Mouse (Mus musculus): ENCODE results near the gene Ccn2. TPM values are rescaled to one million over a fixed set of nuclear protein-coding genes. Genes with fewer than 3 reads are reported as not detected.

Gene Ccn2
- polyA plus RNA-seq, 1 experiment from 2014 or later = 15.6 TPM

DNA sequence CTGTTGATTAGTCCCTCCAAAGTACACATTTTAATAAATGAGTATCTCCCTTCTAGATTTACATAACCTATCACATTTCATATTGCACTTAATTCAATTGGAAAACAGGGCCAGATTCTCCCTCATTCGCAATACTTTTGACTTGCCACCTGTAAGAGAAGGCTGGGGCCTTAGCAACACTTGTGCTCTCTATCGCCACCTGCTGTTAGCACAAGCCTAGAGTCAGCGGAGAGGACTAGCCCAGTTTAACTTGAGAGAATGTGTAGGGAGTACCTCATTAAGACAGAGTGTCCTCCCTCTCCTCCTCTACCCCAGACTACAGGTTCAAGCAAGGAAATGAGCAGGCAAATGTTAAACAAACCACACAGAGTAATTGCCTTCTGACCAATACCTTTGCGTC lies 4.1 kb upstream of the Ccn2 start:
- no peak overlapping the region for H3K4me3 ChIP-seq (replicated peaks)
- WGBS = 27% methylated on average over 4 of the region's 4 CpGs
- no peak overlapping the region for H3K9ac ChIP-seq
- 0 out of 2 replicates have a peak overlapping the region, but pooled peaks have one; percentile 13 for H3K27ac ChIP-seq
- no peaks in the 10 kb centered on the region for H3K9me3 ChIP-seq
- no peaks in the 10 kb centered on the region for H3K27me3 ChIP-seq (replicated peaks)
- H3K4me1 ChIP-seq = 0 out of 2 replicates have a peak, but pooled peaks cover 10% of the 10 kb centered on the region
- no peak overlapping the region for H3K4me2 ChIP-seq
- H3K36me3 ChIP-seq = no peaks in the 10 kb centered on the region
- ATAC-seq (ENCODE audit: insufficient read depth, low FRiP score, low read depth) = no peak

DNA sequence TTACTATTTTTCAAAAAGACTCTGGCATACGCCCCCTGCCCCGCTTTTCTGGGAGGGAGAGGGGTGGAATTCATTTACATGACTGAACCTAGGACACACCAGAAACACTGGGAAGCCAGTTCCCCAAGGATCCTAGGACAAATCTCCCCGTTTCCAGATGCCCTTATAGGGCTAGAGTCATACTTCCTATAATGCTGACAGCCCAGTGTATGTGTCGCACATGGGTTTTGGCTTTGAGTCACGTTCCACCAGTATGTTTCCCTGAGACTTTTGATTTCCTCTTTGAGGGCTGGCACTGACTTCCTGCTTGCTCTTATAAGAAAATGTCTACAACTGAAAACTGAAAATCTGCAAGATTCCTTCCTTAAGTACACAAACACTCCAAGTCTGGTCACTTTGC lies 3.5 kb upstream of the Ccn2 start:
- Histone ChIP-seq H3K9me3 (no peaks in the 10 kb centered on the region), H3K4me1 (peaks cover 10% of the 10 kb centered on the region; the same call in 1 of the 2 replicates), H3K27ac (peak overlapping the region; percentile 13; the same call in 1 of the 2 replicates), H3K36me3 (no peaks in the 10 kb centered on the region), H3K27me3 (replicated peaks) (no peaks in the 10 kb centered on the region), H3K4me2 (no peak overlapping the region), H3K4me3 (replicated peaks) (no peak overlapping the region), H3K9ac (no peak overlapping the region)
- 70% methylated on average over 5 of the region's 5 CpGs for WGBS
- no peak for ATAC-seq (ENCODE audit: insufficient read depth, low FRiP score, low read depth)

DNA sequence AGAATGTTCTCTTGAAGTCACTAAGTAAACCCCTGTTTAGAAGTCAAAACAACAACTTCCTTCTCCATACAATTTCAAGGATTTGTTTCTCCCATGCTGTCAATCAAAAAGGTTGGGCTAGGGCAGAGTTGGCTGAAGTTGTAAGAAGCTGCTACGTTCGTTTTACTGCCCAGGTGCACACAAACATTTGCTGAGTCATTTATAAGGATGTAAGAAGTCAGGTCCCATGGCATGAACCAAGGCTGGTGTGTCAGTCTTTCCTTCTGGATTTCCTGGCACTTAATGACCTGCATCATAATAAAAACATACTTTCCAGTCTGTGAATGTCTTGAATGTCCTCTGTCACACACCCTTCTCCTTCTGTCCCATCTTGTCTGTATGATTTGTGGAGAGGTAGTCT lies 2.9 kb upstream of the Ccn2 start:
- 54% methylated on average over 2 of the region's 2 CpGs for WGBS
- no peak overlapping the region for H3K9ac ChIP-seq

DNA sequence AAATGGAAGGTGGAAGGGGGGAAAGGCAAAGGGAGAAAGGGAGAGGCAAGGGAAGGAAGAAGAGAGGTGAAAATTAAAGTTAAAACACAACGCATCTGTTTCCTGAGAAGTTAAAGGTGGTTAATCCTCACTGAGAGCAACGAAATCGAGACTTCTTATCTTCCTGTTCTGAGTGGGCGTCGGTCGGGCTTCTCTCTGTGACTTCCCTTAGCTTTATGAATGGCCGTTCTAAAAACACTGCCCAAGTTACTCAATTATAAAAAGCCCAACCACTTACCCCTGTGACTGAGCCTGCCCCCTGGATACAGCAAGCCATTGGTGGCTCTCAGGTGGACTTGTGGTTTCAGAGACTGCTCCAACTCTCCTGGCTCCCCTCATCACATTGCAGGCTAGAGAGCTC lies 2.3 kb upstream of the Ccn2 start:
- Histone ChIP-seq H3K4me1 (peaks cover 13% of the 10 kb centered on the region; the same call in 1 of the 2 replicates), H3K9ac (no peak overlapping the region), H3K36me3 (no peaks in the 10 kb centered on the region), H3K4me3 (replicated peaks) (no peak overlapping the region), H3K27me3 (replicated peaks) (no peaks in the 10 kb centered on the region), H3K4me2 (peak overlapping the region; percentile 17; the same call in 1 of the 2 replicates), H3K27ac (no peak overlapping the region), H3K9me3 (no peaks in the 10 kb centered on the region)
- ATAC-seq (ENCODE audit: insufficient read depth, low FRiP score, low read depth) = no peak
- 53% methylated on average over 7 of the region's 7 CpGs for WGBS

More for the DNA sequence above, 2.9 kb upstream of the Ccn2 start:
- H3K4me3 ChIP-seq (replicated peaks) = no peak overlapping the region
- peaks cover 10% of the 10 kb centered on the region; the same call in 1 of the 2 replicates for H3K4me1 ChIP-seq
- H3K27ac ChIP-seq = no peak overlapping the region
- H3K36me3 ChIP-seq = no peaks in the 10 kb centered on the region
- no peaks in the 10 kb centered on the region for H3K27me3 ChIP-seq (replicated peaks)
- no peak for ATAC-seq (ENCODE audit: insufficient read depth, low FRiP score, low read depth)
- H3K9me3 ChIP-seq = no peaks in the 10 kb centered on the region
- H3K4me2 ChIP-seq = no peak overlapping the region

DNA sequence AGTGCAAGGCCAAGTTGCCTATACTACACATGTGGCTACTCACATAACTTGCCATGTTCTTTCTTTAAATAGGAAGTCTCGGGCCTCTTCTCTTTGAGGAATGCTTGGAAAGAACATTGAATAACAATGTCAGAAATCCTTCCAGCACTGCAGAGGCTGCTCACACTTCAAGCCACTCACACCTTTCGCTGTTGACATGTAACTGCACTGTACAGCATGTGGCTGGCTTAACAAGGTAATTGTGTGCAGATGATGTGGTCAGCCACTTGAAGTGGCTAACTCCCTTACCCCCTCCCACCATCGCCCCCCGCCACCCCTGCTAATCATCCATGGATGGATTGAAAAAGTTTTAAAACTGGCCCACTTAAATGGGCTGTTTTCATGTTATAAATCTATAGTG lies 1.7 kb upstream of the Ccn2 start:
- Histone ChIP-seq H3K36me3 (no peaks in the 10 kb centered on the region), H3K4me1 (peaks cover 13% of the 10 kb centered on the region; the same call in 1 of the 2 replicates), H3K27ac (peak overlapping the region; percentile 17; the same call in 1 of the 2 replicates), H3K4me3 (replicated peaks) (no peak overlapping the region), H3K9me3 (no peaks in the 10 kb centered on the region), H3K4me2 (peak overlapping the region; percentile 17), H3K9ac (no peak overlapping the region), H3K27me3 (replicated peaks) (no peaks in the 10 kb centered on the region)
- ATAC-seq (ENCODE audit: insufficient read depth, low FRiP score, low read depth) = no peak
- WGBS = 73% methylated on average over 4 of the region's 4 CpGs

DNA sequence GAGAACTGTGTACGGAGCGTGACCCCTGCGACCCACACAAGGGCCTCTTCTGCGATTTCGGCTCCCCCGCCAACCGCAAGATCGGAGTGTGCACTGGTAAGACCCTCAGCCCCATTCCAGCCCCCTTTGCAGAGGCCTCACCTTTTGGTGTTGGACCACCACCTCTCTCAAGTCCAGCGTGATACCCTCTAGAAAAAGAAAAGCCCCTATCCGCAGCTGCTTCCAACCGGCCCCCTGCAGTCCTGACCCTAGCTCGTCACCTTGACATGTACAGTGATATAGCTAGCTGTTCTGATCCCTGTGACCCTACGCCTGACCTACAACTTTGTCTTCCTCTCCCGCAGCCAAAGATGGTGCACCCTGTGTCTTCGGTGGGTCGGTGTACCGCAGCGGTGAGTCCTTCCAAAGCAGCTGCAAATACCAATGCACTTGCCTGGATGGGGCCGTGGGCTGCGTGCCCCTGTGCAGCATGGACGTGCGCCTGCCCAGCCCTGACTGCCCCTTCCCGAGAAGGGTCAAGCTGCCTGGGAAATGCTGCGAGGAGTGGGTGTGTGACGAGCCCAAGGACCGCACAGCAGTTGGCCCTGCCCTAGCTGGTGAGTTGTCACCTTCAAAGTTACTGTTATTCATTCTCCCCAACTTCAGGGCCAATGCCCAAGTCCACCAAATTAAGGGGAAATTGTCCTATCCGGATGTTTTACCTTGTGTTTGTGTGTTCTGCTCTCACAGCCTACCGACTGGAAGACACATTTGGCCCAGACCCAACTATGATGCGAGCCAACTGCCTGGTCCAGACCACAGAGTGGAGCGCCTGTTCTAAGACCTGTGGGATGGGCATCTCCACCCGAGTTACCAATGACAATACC lies 994 bp downstream of the Ccn2 start:
- peak overlapping the region; percentile 95 for H3K27ac ChIP-seq
- no peaks in the 10 kb centered on the region for H3K9me3 ChIP-seq
- peak overlapping the region; percentile 81 for H3K4me2 ChIP-seq
- 19% methylated on average over 31 of the region's 31 CpGs for WGBS
- H3K36me3 ChIP-seq = no peaks in the 10 kb centered on the region
- H3K9ac ChIP-seq = peak overlapping the region; percentile 63; the same call in 1 of the 2 replicates
- no peaks in the 10 kb centered on the region for H3K27me3 ChIP-seq (replicated peaks)
- ATAC-seq (ENCODE audit: insufficient read depth, low FRiP score, low read depth) = no peak
- H3K4me3 ChIP-seq (replicated peaks) = peak overlapping the region; percentile 65
- H3K4me1 ChIP-seq = peaks cover 11% of the 10 kb centered on the region; the same call in 1 of the 2 replicates

DNA sequence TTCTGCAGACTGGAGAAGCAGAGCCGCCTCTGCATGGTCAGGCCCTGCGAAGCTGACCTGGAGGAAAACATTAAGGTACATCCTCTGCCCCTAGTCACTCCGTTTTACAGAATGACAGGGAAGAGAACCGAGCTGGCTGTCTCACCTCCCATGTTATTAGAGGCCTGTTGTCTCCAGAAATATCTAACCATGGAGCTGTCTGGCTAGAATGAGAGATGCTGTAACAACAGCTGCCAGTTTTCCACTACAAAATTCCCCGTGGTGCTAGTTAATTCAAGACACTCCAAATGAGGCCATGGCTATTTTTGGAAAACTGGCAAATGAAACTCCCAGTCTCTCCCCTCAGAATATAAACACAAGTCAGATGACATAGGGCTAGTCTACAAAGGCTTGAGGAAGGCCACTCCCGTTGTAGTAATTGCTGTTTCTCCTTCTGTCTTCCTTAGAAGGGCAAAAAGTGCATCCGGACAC lies 1.7 kb downstream of the Ccn2 start:
- Histone ChIP-seq H3K27me3 (replicated peaks) (no peaks in the 10 kb centered on the region), H3K9me3 (no peaks in the 10 kb centered on the region), H3K4me2 (peak overlapping the region; percentile 81), H3K9ac (no peak overlapping the region), H3K27ac (peak overlapping the region; percentile 95), H3K4me1 (peaks cover 6% of the 10 kb centered on the region; the same call in 1 of the 2 replicates), H3K36me3 (no peaks in the 10 kb centered on the region), H3K4me3 (replicated peaks) (peak overlapping the region; percentile 65)
- WGBS = 36% methylated on average over 7 of the region's 7 CpGs
- no peak for ATAC-seq (ENCODE audit: insufficient read depth, low FRiP score, low read depth)

DNA sequence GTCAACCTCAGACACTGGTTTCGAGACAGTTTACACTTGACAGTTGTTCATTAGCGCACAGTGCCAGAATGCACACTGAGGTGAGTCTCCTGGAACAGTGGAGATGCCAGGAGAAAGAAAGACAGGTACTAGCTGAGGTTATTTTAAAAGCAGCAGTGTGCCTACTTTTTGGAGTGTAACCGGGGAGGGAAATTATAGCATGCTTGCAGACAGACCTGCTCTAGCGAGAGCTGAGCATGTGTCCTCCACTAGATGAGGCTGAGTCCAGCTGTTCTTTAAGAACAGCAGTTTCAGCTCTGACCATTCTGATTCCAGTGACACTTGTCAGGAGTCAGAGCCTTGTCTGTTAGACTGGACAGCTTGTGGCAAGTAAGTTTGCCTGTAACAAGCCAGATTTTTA lies 2.5 kb downstream of the Ccn2 start:
- Histone ChIP-seq H3K9me3 (no peaks in the 10 kb centered on the region), H3K36me3 (no peaks in the 10 kb centered on the region), H3K9ac (no peak overlapping the region), H3K4me2 (peak overlapping the region; percentile 81; the same call in 1 of the 2 replicates), H3K27me3 (replicated peaks) (no peaks in the 10 kb centered on the region), H3K27ac (no peak overlapping the region), H3K4me1 (peaks cover 6% of the 10 kb centered on the region; the same call in 1 of the 2 replicates), H3K4me3 (replicated peaks) (peak overlapping the region; percentile 65; the same call in 1 of the 2 replicates)
- 71% methylated on average over 4 of the region's 4 CpGs for WGBS
- no peak for ATAC-seq (ENCODE audit: insufficient read depth, low FRiP score, low read depth)

DNA sequence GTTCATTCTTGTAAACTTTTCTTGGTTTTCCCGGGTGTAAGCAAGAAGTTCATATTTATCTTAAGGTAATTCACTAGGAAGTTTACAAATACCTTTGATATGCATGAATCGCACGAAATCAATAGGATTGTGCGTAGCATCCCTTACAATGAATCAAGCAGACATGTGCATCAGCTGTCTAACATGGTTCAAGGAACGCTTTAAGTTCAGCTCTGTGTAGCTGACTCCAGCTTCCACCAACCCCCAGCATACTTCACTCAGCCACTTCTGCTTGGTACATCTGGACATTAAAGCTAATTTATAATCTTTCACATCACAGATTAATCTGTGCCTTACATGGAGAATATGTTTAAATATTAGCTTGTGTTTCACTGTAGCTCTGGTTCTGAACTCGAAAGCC lies 3.5 kb downstream of the Ccn2 start:
- no peak overlapping the region for H3K4me2 ChIP-seq
- no peaks in the 10 kb centered on the region for H3K27me3 ChIP-seq (replicated peaks)
- ATAC-seq (ENCODE audit: insufficient read depth, low FRiP score, low read depth) = no peak
- H3K4me1 ChIP-seq = peaks cover 3% of the 10 kb centered on the region; the same call in 1 of the 2 replicates
- H3K9me3 ChIP-seq = no peaks in the 10 kb centered on the region
- 79% methylated on average over 6 of the region's 6 CpGs for whole genome bisulfite sequencing
- no peak overlapping the region for H3K27ac ChIP-seq
- H3K4me3 ChIP-seq (replicated peaks) = no peak overlapping the region
- H3K36me3 ChIP-seq = no peaks in the 10 kb centered on the region
- no peak overlapping the region for H3K9ac ChIP-seq

DNA sequence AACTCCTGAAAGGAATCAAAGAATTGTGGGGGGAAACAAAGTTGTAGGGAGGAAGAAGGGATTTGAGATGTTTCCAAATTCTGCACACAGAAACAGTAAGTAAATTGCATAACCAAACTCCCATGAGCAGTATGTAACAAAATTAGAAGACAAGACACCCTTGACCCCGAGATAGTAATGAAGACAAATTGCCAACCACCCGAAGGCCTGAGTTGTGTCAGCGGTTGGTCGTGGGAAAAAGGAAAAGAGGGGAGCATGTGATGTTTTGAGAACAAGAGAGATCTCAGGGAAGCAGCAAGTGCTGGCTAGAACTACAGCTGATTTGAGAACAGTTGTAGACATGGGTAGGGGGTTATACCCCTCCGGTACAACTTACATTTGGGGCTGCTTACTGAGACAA lies 4.6 kb downstream of the Ccn2 start:
- Histone ChIP-seq H3K4me2 (no peak overlapping the region), H3K9ac (no peak overlapping the region), H3K36me3 (no peaks in the 10 kb centered on the region), H3K4me1 (peaks cover 3% of the 10 kb centered on the region; the same call in 1 of the 2 replicates), H3K4me3 (replicated peaks) (no peak overlapping the region), H3K27ac (no peak overlapping the region), H3K9me3 (no peaks in the 10 kb centered on the region), H3K27me3 (replicated peaks) (no peaks in the 10 kb centered on the region)
- no peak for ATAC-seq (ENCODE audit: insufficient read depth, low FRiP score, low read depth)
- 54% methylated on average over 5 of the region's 5 CpGs for WGBS

DNA sequence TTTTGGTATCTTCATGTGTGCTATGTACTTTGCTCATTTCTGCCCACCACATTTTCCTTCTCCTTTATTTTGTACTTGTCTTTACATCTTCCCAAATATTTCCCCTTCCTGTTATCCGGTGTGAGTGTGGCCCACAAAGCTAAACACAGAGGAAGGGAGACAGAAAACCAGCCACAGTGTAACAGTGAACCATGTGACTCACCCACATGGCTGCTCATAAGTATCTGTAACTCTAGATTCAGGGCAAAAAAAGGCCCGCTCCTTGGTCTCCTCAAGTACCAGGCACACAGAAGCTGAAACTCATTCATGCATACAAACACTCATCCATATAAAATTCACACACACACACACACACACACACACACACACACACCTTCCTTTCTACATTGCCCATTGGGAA lies 7.8 kb downstream of the Ccn2 start:
- WGBS = 61% methylated on average over 2 of the region's 2 CpGs

DNA sequence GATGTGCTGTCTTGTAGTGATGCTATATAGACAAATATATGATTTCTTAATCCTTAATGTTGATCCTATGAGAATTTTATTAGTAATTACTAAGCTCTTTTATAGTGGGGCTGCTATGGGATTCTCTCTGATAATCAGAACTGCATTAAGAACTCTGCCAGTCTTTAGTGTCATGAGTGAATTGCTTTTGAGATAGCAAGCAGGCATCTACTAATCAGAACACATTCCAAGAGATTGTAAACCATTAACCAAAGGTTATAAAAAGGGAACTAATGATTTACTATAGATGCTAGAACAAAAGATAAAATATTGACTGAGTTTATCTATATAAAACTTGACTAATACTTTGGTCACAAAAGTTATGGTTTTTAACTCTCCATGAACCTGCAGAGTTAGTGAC lies 8.5 kb downstream of the Ccn2 start:
- H3K4me1 ChIP-seq = no peaks in the 10 kb centered on the region
- no peak overlapping the region for H3K27ac ChIP-seq
- no peak overlapping the region for H3K4me2 ChIP-seq
- H3K27me3 ChIP-seq (replicated peaks) = no peaks in the 10 kb centered on the region
- H3K9me3 ChIP-seq = no peaks in the 10 kb centered on the region
- no peaks in the 10 kb centered on the region for H3K36me3 ChIP-seq
- no peak overlapping the region for H3K4me3 ChIP-seq (replicated peaks)
- no peak for ATAC-seq (ENCODE audit: insufficient read depth, low FRiP score, low read depth)
- no peak overlapping the region for H3K9ac ChIP-seq

More for the DNA sequence above, 7.8 kb downstream of the Ccn2 start:
- H3K4me2 ChIP-seq = no peak overlapping the region
- no peaks in the 10 kb centered on the region for H3K9me3 ChIP-seq
- no peaks in the 10 kb centered on the region for H3K27me3 ChIP-seq (replicated peaks)
- H3K36me3 ChIP-seq = no peaks in the 10 kb centered on the region
- no peak for ATAC-seq (ENCODE audit: insufficient read depth, low FRiP score, low read depth)
- no peak overlapping the region for H3K4me3 ChIP-seq (replicated peaks)
- no peaks in the 10 kb centered on the region for H3K4me1 ChIP-seq
- no peak overlapping the region for H3K9ac ChIP-seq
- H3K27ac ChIP-seq = no peak overlapping the region
